Mouse (Mus musculus) bone marrow, adult 2 months (tissue): ENCODE measurements around the gene Shbg.

Source experiments
- CTCF ChIP-seq: fragments of 200-500 bp; IDR thresholded peaks from 2 replicates; pipeline ENCODE4 v1.5.1; 2011; ENCODE audit warnings: low read length, control low read depth; ENCODE audit not compliant: control insufficient read depth, insufficient read depth
- POLR2A ChIP-seq: fragments of 200-500 bp; IDR thresholded peaks from 2 replicates; pipeline ENCODE4 v1.6.1; 2011; ENCODE audit warnings: low read depth, mild to moderate bottlenecking, control low read depth, low read length, borderline replicate concordance; ENCODE audit not compliant: control insufficient read depth

- TF ChIP-seq CTCF = no peak
- TF ChIP-seq POLR2A = no peak
Measured at GRCm38 (mm10) chr11:69661221-69661881, 43.6 kb upstream of the Shbg start.
